Mouse (Mus musculus): Measurements from ENCODE around the gene Uimc1. TPM values are rescaled to one million over a fixed set of nuclear protein-coding genes. Genes with fewer than 3 reads are reported as not detected.
"Not testable (repeated sequence)": the region's sequence is repeated elsewhere in the genome, so short reads cannot be mapped to it uniquely, and the experiment has no call there.

Uimc1 gene
- polyA plus RNA-seq, 2 experiments = 27.1 to 28.5 TPM

DNA sequence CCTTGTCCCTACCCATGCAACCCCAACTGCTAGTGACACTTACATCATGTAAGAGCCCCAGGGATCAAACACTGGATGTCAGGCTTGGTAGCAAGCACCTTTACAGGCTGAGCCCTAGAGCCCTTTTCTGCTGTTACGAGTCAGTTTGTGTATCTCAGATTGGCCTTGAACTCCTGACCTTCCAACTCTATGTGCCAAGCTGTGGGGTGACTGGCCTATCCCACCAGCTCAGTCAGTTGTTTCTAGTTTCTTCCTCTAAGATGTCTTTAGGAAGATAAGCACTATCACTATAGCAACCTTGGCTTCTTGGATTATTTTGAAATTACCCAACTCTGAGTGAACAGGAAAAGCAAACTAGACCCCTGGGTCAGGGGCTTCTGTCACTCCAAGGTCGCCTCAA is 3.3 kb upstream of the Uimc1 start:
- Histone ChIP-seq H3K9ac (ENCODE audit: low read depth, low read length, severe bottlenecking) (no peak overlapping the region), H3K4me3 (replicated peaks; ENCODE audit: low read length) (no peak overlapping the region), H3K27ac (replicated peaks; ENCODE audit: low read depth, low read length) (no peak overlapping the region), H3K9me3 (ENCODE audit: control insufficient read depth, low read length) (no peaks in the 10 kb centered on the region), H3K4me1 (ENCODE audit: control insufficient read depth, insufficient read depth, low read length) (peaks cover 15% of the 10 kb centered on the region), H3K4me2 (replicated peaks; ENCODE audit: low read depth, low read length, severe bottlenecking) (no peak overlapping the region), H3K27me3 (ENCODE audit: control insufficient read depth, insufficient read depth, low read length) (no peaks in the 10 kb centered on the region), H3K36me3 (ENCODE audit: control insufficient read depth, insufficient read depth, low read length) (peaks cover 9% of the 10 kb centered on the region; the same call in 1 of the 2 replicates)
- 60% methylated on average over 2 of the region's 2 CpGs for WGBS
- DNase-seq (ENCODE audit: low spot score) = no peak
- no peak for TF ChIP-seq POLR2A (IDR thresholded peaks at IDR 0.05; ENCODE audit: borderline replicate concordance, extremely low read depth, insufficient read depth, insufficient read length)
- ATAC-seq (ENCODE audit: low FRiP score, low read depth) = no peak

DNA sequence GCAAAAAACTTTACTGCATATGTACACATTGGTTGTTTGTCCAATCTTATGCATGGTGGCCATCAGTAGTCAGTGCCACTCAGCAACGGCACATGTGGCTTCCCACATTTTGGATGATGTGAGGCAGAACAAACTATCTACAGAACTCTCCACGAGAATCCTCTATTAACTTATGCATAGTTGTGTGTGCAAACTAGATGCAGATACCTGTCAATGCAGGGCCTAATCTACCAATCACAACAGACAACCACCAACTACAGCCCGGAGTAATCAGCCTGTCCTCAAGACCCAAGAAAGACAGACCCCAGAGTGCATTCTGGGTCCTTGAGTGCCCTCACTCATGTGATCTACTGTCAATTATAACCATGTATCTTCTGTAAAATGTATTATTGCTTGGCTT is 2.3 kb upstream of the Uimc1 start:
- DNase-seq (ENCODE audit: low spot score) (no peak), ATAC-seq (ENCODE audit: low FRiP score, low read depth) (no peak)
- Histone ChIP-seq H3K9ac (ENCODE audit: low read depth, low read length, severe bottlenecking) (no peak overlapping the region), H3K36me3 (ENCODE audit: control insufficient read depth, insufficient read depth, low read length) (no peaks in the 10 kb centered on the region), H3K9me3 (ENCODE audit: control insufficient read depth, low read length) (no peaks in the 10 kb centered on the region), H3K4me2 (replicated peaks; ENCODE audit: low read depth, low read length, severe bottlenecking) (no peak overlapping the region), H3K4me1 (ENCODE audit: control insufficient read depth, insufficient read depth, low read length) (peaks cover 15% of the 10 kb centered on the region), H3K27me3 (ENCODE audit: control insufficient read depth, insufficient read depth, low read length) (no peaks in the 10 kb centered on the region), H3K27ac (replicated peaks; ENCODE audit: low read depth, low read length) (no peak overlapping the region), H3K4me3 (replicated peaks; ENCODE audit: low read length) (no peak overlapping the region)
- TF ChIP-seq POLR2A (IDR thresholded peaks at IDR 0.05; ENCODE audit: borderline replicate concordance, extremely low read depth, insufficient read depth, insufficient read length) = no peak
- 98% methylated on average over 3 of the region's 3 CpGs for WGBS

DNA sequence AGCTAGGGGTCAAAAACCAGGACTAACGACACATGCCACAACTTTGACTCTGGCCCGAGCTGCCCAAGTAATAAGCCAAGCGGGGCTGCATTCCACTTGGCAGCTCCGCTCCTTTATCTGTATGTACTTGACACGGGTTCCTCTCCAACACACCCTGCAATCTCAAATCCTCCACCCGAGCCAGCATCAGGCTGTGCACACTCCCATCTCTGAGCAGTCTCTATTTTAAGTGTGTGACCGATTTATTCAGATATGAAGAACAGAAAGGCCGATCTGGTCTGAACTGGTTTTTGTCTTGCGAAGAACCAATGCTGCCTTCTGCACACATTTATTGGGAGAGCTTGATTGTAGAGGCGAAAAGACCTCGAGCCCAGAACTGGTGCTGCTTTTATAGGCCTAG is 1.5 kb upstream of the Uimc1 start:
- no peak for TF ChIP-seq POLR2A (IDR thresholded peaks at IDR 0.05; ENCODE audit: borderline replicate concordance, extremely low read depth, insufficient read depth, insufficient read length)
- no peak overlapping the region for H3K27ac ChIP-seq (replicated peaks; ENCODE audit: low read depth, low read length)
- no peak overlapping the region for H3K4me2 ChIP-seq (replicated peaks; ENCODE audit: low read depth, low read length, severe bottlenecking)
- WGBS = 96% methylated on average over 11 of the region's 11 CpGs
- H3K4me3 ChIP-seq (replicated peaks; ENCODE audit: low read length) = no peak overlapping the region
- DNase-seq (ENCODE audit: low spot score) (no peak), ATAC-seq (ENCODE audit: low FRiP score, low read depth) (no peak)
- no peak overlapping the region for H3K9ac ChIP-seq (ENCODE audit: low read depth, low read length, severe bottlenecking)
- peaks cover 15% of the 10 kb centered on the region for H3K4me1 ChIP-seq (ENCODE audit: control insufficient read depth, insufficient read depth, low read length)
- H3K36me3 ChIP-seq (ENCODE audit: control insufficient read depth, insufficient read depth, low read length) = no peaks in the 10 kb centered on the region
- no peaks in the 10 kb centered on the region for H3K27me3 ChIP-seq (ENCODE audit: control insufficient read depth, insufficient read depth, low read length)
- H3K9me3 ChIP-seq (ENCODE audit: control insufficient read depth, low read length) = no peaks in the 10 kb centered on the region

DNA sequence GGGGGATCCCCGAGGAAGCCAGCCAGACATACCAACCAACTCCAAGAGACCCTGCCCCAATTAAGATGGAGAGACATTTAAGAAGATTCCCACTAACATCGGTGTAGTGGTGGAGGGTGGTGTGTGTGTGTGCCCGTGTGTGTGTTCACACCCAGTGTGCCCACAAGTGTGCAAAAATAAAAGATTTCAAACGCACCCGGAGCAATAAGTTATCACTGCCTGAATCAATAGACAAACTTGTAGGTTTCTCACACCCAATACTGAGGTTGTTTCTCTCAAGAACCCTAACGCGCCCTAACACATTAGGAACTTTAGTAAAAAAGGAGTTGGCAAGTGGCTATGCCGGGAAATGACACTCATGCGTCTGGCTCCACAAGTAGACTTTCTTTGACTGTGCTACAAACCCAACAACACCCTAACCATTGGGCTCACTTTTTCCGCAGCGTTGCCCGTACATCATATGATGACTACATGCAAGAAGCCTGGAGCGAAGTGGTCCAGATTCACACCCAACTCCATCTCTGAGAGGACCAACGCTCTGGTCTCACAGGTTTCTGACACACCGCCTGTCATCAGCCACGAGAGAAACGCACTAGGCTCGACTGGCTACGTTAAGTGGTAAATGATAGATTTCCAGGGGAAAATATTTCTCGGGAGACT is 904 bp downstream of the Uimc1 start:
- no peaks in the 10 kb centered on the region for H3K27me3 ChIP-seq (ENCODE audit: control insufficient read depth, insufficient read depth, low read length)
- H3K4me2 ChIP-seq (replicated peaks; ENCODE audit: low read depth, low read length, severe bottlenecking) = peak overlapping the region; percentile 71
- ATAC-seq (ENCODE audit: low FRiP score, low read depth) (no peak), DNase-seq (ENCODE audit: low spot score) (peak; percentile 10)
- peak overlapping the region; percentile 80 for H3K4me3 ChIP-seq (replicated peaks; ENCODE audit: low read length)
- H3K9ac ChIP-seq (ENCODE audit: low read depth, low read length, severe bottlenecking) = peak overlapping the region; percentile 90
- H3K27ac ChIP-seq (replicated peaks; ENCODE audit: low read depth, low read length) = peak overlapping the region; percentile 88; the same call in 1 of the 2 replicates
- TF ChIP-seq POLR2A (IDR thresholded peaks at IDR 0.05; ENCODE audit: borderline replicate concordance, extremely low read depth, insufficient read depth, insufficient read length) = no peak
- 33% methylated on average over 20 of the region's 20 CpGs for WGBS
- peaks cover 7% of the 10 kb centered on the region for H3K4me1 ChIP-seq (ENCODE audit: control insufficient read depth, insufficient read depth, low read length)
- no peaks in the 10 kb centered on the region for H3K36me3 ChIP-seq (ENCODE audit: control insufficient read depth, insufficient read depth, low read length)
- H3K9me3 ChIP-seq (ENCODE audit: control insufficient read depth, low read length) = no peaks in the 10 kb centered on the region

DNA sequence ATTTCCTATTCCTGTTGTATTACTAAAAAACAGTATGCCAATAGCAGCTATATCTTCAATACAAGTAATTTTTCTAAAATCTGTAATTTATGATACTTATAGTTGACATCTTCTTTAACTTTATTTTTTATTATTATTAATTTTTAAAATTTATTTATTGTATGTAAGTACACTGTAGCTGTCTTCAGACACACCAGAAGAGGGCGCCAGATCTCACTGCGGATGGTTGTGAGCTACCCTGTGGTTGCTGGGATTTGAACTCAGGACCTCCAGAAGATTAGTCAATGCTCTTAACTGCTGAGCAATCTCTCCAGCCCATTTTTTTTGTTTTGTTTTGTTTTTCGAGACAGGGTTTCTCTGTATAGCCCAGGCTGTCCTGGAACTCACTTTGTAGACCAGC is 2.3 kb downstream of the Uimc1 start:
- not testable (repeated sequence) for ATAC-seq (ENCODE audit: low FRiP score, low read depth); H3K9me3 ChIP-seq (ENCODE audit: control insufficient read depth, low read length); H3K4me3 ChIP-seq (replicated peaks; ENCODE audit: low read length); H3K9ac ChIP-seq (ENCODE audit: low read depth, low read length, severe bottlenecking); H3K4me2 ChIP-seq (replicated peaks; ENCODE audit: low read depth, low read length, severe bottlenecking); DNase-seq (ENCODE audit: low spot score); H3K27me3 ChIP-seq (ENCODE audit: control insufficient read depth, insufficient read depth, low read length); H3K4me1 ChIP-seq (ENCODE audit: control insufficient read depth, insufficient read depth, low read length); H3K36me3 ChIP-seq (ENCODE audit: control insufficient read depth, insufficient read depth, low read length); H3K27ac ChIP-seq (replicated peaks; ENCODE audit: low read depth, low read length)
- 93% methylated on average over 3 of the region's 3 CpGs for WGBS

DNA sequence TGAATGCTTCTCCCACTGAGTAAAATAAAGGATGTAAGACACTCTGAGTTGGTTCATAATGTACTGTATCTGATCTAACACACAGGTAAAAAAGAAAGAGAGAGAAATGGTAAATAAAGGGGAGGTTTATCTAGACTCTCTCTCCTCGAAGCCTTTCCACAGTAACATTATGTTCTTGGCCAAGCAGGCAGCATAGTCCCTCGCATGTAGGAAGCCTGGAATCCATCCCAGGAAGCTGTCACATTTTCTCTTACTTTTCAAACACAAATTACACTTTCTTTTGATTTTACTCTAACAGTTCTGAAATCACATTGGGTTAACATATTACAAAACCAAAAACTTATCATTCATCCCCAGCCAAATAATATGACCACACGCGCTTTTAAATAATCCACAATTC is 7.5 kb downstream of the Uimc1 start:
- H3K9ac ChIP-seq (ENCODE audit: low read depth, low read length, severe bottlenecking) = no peak overlapping the region
- H3K9me3 ChIP-seq (ENCODE audit: control insufficient read depth, low read length) = no peaks in the 10 kb centered on the region
- no peak for TF ChIP-seq POLR2A (IDR thresholded peaks at IDR 0.05; ENCODE audit: borderline replicate concordance, extremely low read depth, insufficient read depth, insufficient read length)
- H3K4me2 ChIP-seq (replicated peaks; ENCODE audit: low read depth, low read length, severe bottlenecking) = no peak overlapping the region
- no peaks in the 10 kb centered on the region for H3K4me1 ChIP-seq (ENCODE audit: control insufficient read depth, insufficient read depth, low read length)
- no peak overlapping the region for H3K27ac ChIP-seq (replicated peaks; ENCODE audit: low read depth, low read length)
- H3K27me3 ChIP-seq (ENCODE audit: control insufficient read depth, insufficient read depth, low read length) = no peaks in the 10 kb centered on the region
- ATAC-seq (ENCODE audit: low FRiP score, low read depth) (no peak), DNase-seq (ENCODE audit: low spot score) (no peak)
- H3K4me3 ChIP-seq (replicated peaks; ENCODE audit: low read length) = no peak overlapping the region
- 91% methylated on average over 4 of the region's 4 CpGs for WGBS
- peaks cover 14% of the 10 kb centered on the region for H3K36me3 ChIP-seq (ENCODE audit: control insufficient read depth, insufficient read depth, low read length)
